Mouse (Mus musculus): Measurements from ENCODE around the gene Tspan15.

DNA sequence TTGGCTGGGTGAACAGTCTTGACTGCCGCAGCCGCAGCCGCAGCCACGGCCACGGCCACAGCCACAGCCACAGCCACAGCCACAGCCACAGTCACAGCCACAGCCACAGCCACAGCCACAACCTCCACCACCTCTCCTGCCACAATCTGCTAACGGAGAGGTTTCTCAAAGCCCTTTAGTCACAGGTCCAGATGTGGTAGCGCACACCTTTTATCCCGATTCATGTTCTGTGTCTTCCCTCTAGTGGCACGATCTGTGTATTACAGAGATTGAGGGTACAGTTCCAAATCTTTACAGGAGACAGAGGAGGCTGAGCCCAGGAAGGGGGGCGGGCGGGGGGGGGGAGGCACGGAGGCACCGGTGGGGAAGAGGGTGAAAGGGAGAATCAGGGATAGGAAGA lies 11.8 kb upstream of the Tspan15 start:
- TF ChIP-seq CTCF (IDR thresholded peaks at IDR 0.05) (peak; percentile 73), EP300 (IDR thresholded peaks at IDR 0.05; ENCODE audit: insufficient read depth, low read depth, low read length) (no peak), POLR2A (IDR thresholded peaks at IDR 0.05; ENCODE audit: insufficient read depth, low read depth, low read length) (no peak)
